Mouse (Mus musculus) midbrain, postnatal 0 days (tissue): ENCODE results near the gene 1700109H08Rik. TPM values are rescaled to one million over a fixed set of nuclear protein-coding genes. Genes with fewer than 3 reads are reported as not detected.
"Not testable (repeated sequence)": the region's sequence is repeated elsewhere in the genome, so short reads cannot be mapped to it uniquely, and the experiment has no call there.

Experiments
- ATAC-seq: fragments of 200-750 bp; cut with Nextera tagmentation; 2 replicates; pipeline ENCODE4 v1.8.0; 2017; ENCODE audit warnings: moderate number of reproducible peaks, mild to moderate bottlenecking, moderate TSS enrichment, moderate library complexity; ENCODE audit not compliant: low FRiP score
- DNase-seq: peaks from one replicate; pipeline ENCODE4 v3.0.0-alpha.2; 2015; ENCODE audit warnings: low spot score
- H3K27ac ChIP-seq: fragments of 300-500 bp; sonication (generic); 2 replicates; pipeline ENCODE4 v1.5.1; 2014; ENCODE audit warnings: low read depth, mild to moderate bottlenecking, low read length, mixed read lengths
- H3K27me3 ChIP-seq: fragments of 300-500 bp; sonication (generic); 2 replicates; pipeline ENCODE4 v1.6.1; 2014; ENCODE audit warnings: low read length, control low read depth, mixed read lengths; ENCODE audit not compliant: insufficient read depth
- H3K36me3 ChIP-seq: fragments of 300-500 bp; sonication (generic); 2 replicates; pipeline ENCODE4 v1.6.1; 2014; ENCODE audit warnings: low read length, control low read depth, mixed read lengths; ENCODE audit not compliant: insufficient read depth
- H3K4me1 ChIP-seq: fragments of 300-500 bp; sonication (generic); 2 replicates; pipeline ENCODE4 v1.6.1; 2014; ENCODE audit warnings: mild to moderate bottlenecking, control low read depth, antibody characterized with exemption, low read length, mixed read lengths; ENCODE audit not compliant: insufficient read depth
- H3K4me2 ChIP-seq: fragments of 300-500 bp; sonication (generic); 2 replicates; pipeline ENCODE4 v1.6.1; 2014; ENCODE audit warnings: low read depth, mild to moderate bottlenecking, low read length, mixed read lengths; ENCODE audit not compliant: poor library complexity, severe bottlenecking
- H3K4me3 ChIP-seq: fragments of 300-500 bp; sonication (generic); 2 replicates; pipeline ENCODE4 v1.5.1; 2014; ENCODE audit warnings: low read depth, mild to moderate bottlenecking, low read length, moderate library complexity
- H3K9ac ChIP-seq: fragments of 300-500 bp; sonication (generic); replicated peaks from 2 replicates; pipeline ENCODE4 v1.6.1; 2014; ENCODE audit warnings: mild to moderate bottlenecking, low read length, moderate library complexity, mixed read lengths; ENCODE audit not compliant: poor library complexity, severe bottlenecking
- H3K9me3 ChIP-seq: fragments of 300-500 bp; sonication (generic); 2 replicates; pipeline ENCODE4 v1.6.1; 2016; ENCODE audit warnings: low read length, control low read depth
- CTCF ChIP-seq: IDR thresholded peaks from 2 replicates; pipeline ENCODE4 v1.5.1; 2016; ENCODE audit warnings: antibody characterized with exemption, mild to moderate bottlenecking
- WGBS: fragments of 180-500 bp; shearing (Covaris S2); extraction: QIAGEN DNeasy Blood & Tissue Kit; methylation state at CpG from one replicate; pipeline ENCODE4 v1.1.7; 2014; 5-methylcytosine and 5-hydroxymethylcytosine counted together
- polyA plus RNA-seq: library from polyadenylated mRNA; unstranded; fragments of >200 nt; fragmentation: Nextera tagmentation; extraction: Ambion mirVana; gene quantifications from 2 replicates; pipeline ENCODE4 v1.2.1, GENCODE M21; 2015
- total RNA-seq: library from RNA; depleted of rRNA; stranded (reverse); fragments of >200 nt; gene quantifications from 2 replicates; pipeline ENCODE4 v1.2.3, GENCODE M21; 2014; rRNA removed

Gene 1700109H08Rik
- total RNA-seq (3.0 and 9.2 TPM in 2 replicates), polyA plus RNA-seq (1.5 and 2.2 TPM in 2 replicates)

GRCm38 (mm10) chr5:3571266-3571665, at the start of gene 1700109H08Rik:
1700109H08Rik (plus strand) TSS chr5:3571566.
- H3K4me1 ChIP-seq: no peaks in the 10 kb centered on the region
- no peak within 1 kb of the TSS for H3K27ac ChIP-seq
- no peaks in the 10 kb centered on the region for H3K9me3 ChIP-seq
- H3K4me2 ChIP-seq: no peak within 1 kb of the TSS
- no peak for ATAC-seq
- DNase-seq: no peak
- H3K36me3 ChIP-seq: peaks cover 58% of the 10 kb centered on the region
- TF ChIP-seq CTCF: no peak
- 97% methylated on average over 4 of the region's 4 CpGs for WGBS
- no peak within 1 kb of the TSS for H3K4me3 ChIP-seq
- H3K9ac ChIP-seq: no peak within 1 kb of the TSS
- H3K27me3 ChIP-seq: no peaks in the 10 kb centered on the region

GRCm38 (mm10) chr5:3521741-3522140, 49.6 kb upstream of the 1700109H08Rik start:
- no peak overlapping the region for H3K4me2 ChIP-seq
- no peak overlapping the region for H3K9ac ChIP-seq
- H3K4me1 ChIP-seq: no peaks in the 10 kb centered on the region
- no peaks in the 10 kb centered on the region for H3K9me3 ChIP-seq
- no peaks in the 10 kb centered on the region for H3K36me3 ChIP-seq
- no peaks in the 10 kb centered on the region for H3K27me3 ChIP-seq
- ATAC-seq: no peak; the same call in 1 of the 2 replicates
- 82% methylated on average over 12 of the region's 12 CpGs for WGBS
- TF ChIP-seq CTCF: no peak
- H3K4me3 ChIP-seq: no peak overlapping the region
- no peak overlapping the region for H3K27ac ChIP-seq
- no peak for DNase-seq

- Histone ChIP-seq H3K36me3 (no peaks in the 10 kb centered on the region), H3K4me3 (no peak overlapping the region), H3K27me3 (no peaks in the 10 kb centered on the region), H3K4me1 (no peaks in the 10 kb centered on the region), H3K4me2 (no peak overlapping the region), H3K9ac (no peak overlapping the region), H3K27ac (no peak overlapping the region), H3K9me3 (no peaks in the 10 kb centered on the region)
- ATAC-seq (no peak), DNase-seq (no peak)
- no peak for TF ChIP-seq CTCF
- 93% methylated on average over 10 of the region's 10 CpGs for WGBS
These were observed 48.5 kb upstream of the 1700109H08Rik start for GRCm38 (mm10) chr5:3522826-3523225.

- ATAC-seq (no peak), DNase-seq (no peak)
- no peaks in the 10 kb centered on the region for H3K27me3 ChIP-seq
- H3K9me3 ChIP-seq: no peaks in the 10 kb centered on the region
- no peak overlapping the region for H3K4me2 ChIP-seq
- WGBS: 38% methylated on average over 5 of the region's 5 CpGs
- no peaks in the 10 kb centered on the region for H3K4me1 ChIP-seq
- H3K27ac ChIP-seq: no peak overlapping the region
- no peak for TF ChIP-seq CTCF
- H3K4me3 ChIP-seq: no peak overlapping the region
- H3K36me3 ChIP-seq: no peaks in the 10 kb centered on the region
- H3K9ac ChIP-seq: no peak overlapping the region
These were observed 44.2 kb upstream of the 1700109H08Rik start for GRCm38 (mm10) chr5:3527041-3527691.

- Histone ChIP-seq H3K27me3 (no peaks in the 10 kb centered on the region), H3K9ac (no peak overlapping the region), H3K36me3 (no peaks in the 10 kb centered on the region), H3K9me3 (no peaks in the 10 kb centered on the region), H3K4me3 (no peak overlapping the region), H3K4me1 (no peaks in the 10 kb centered on the region), H3K27ac (no peak overlapping the region), H3K4me2 (no peak overlapping the region)
- 39% methylated on average over 10 of the region's 10 CpGs for WGBS
- ATAC-seq (peak; percentile 24; the same call in 1 of the 2 replicates), DNase-seq (no peak)
- no peak for TF ChIP-seq CTCF
These were observed 41.7 kb upstream of the 1700109H08Rik start for GRCm38 (mm10) chr5:3529585-3530189.

- DNase-seq, H3K4me2 ChIP-seq, H3K36me3 ChIP-seq, H3K9me3 ChIP-seq, H3K27me3 ChIP-seq, H3K27ac ChIP-seq, ATAC-seq, H3K4me1 ChIP-seq, H3K4me3 ChIP-seq, H3K9ac ChIP-seq: not testable (repeated sequence)
These were observed 39.3 kb upstream of the 1700109H08Rik start for GRCm38 (mm10) chr5:3532048-3532447.
